Mouse (Mus musculus) forebrain, embryonic 13.5 days (tissue): ENCODE measurements at regions not wholly inside any gene's neighbourhood (a gene's known extent, or its start where the extent isn't known, plus 50 kb on each side); places are given as distances from the start of the nearest gene placed in this dataset.

ENCODE experiments used
- ATAC-seq: fragments of 200-750 bp; cut with Nextera tagmentation; 2 replicates; pipeline ENCODE4 v1.8.0; 2017
- H3K27ac ChIP-seq: fragments of 300-500 bp; sonication (generic); 2 replicates; pipeline ENCODE4 v1.5.1; 2015; ENCODE audit warnings: inconsistent platforms, mild to moderate bottlenecking, moderate library complexity
- H3K27me3 ChIP-seq: fragments of 300-500 bp; sonication (generic); 2 replicates; pipeline ENCODE4 v1.6.1; 2015; ENCODE audit warnings: mild to moderate bottlenecking, inconsistent platforms
- H3K36me3 ChIP-seq: fragments of 300-500 bp; sonication (generic); 2 replicates; pipeline ENCODE4 v1.6.1; 2015; ENCODE audit warnings: mild to moderate bottlenecking, inconsistent platforms; ENCODE audit not compliant: poor library complexity, severe bottlenecking
- H3K4me1 ChIP-seq: fragments of 300-500 bp; sonication (generic); 2 replicates; pipeline ENCODE4 v1.6.1; 2015; ENCODE audit warnings: inconsistent platforms
- H3K4me2 ChIP-seq: fragments of 300-500 bp; sonication (generic); 2 replicates; pipeline ENCODE4 v1.6.1; 2015; ENCODE audit warnings: inconsistent platforms, mild to moderate bottlenecking, moderate library complexity
- H3K4me3 ChIP-seq: fragments of 300-500 bp; sonication (generic); 2 replicates; pipeline ENCODE4 v1.5.1; 2015; ENCODE audit warnings: mild to moderate bottlenecking, inconsistent platforms
- H3K9ac ChIP-seq: fragments of 300-500 bp; sonication (generic); 2 replicates; pipeline ENCODE4 v1.6.1; 2015; ENCODE audit warnings: mild to moderate bottlenecking, inconsistent platforms
- H3K9me3 ChIP-seq: fragments of 300-500 bp; sonication (generic); replicated peaks from 2 replicates; pipeline ENCODE4 v1.6.1; 2016; ENCODE audit warnings: inconsistent platforms
- WGBS: fragments of 180-500 bp; shearing (Covaris S2); methylation state at CpG from one replicate; pipeline ENCODE4 v1.1.7; 2015; 5-methylcytosine and 5-hydroxymethylcytosine counted together

DNA sequence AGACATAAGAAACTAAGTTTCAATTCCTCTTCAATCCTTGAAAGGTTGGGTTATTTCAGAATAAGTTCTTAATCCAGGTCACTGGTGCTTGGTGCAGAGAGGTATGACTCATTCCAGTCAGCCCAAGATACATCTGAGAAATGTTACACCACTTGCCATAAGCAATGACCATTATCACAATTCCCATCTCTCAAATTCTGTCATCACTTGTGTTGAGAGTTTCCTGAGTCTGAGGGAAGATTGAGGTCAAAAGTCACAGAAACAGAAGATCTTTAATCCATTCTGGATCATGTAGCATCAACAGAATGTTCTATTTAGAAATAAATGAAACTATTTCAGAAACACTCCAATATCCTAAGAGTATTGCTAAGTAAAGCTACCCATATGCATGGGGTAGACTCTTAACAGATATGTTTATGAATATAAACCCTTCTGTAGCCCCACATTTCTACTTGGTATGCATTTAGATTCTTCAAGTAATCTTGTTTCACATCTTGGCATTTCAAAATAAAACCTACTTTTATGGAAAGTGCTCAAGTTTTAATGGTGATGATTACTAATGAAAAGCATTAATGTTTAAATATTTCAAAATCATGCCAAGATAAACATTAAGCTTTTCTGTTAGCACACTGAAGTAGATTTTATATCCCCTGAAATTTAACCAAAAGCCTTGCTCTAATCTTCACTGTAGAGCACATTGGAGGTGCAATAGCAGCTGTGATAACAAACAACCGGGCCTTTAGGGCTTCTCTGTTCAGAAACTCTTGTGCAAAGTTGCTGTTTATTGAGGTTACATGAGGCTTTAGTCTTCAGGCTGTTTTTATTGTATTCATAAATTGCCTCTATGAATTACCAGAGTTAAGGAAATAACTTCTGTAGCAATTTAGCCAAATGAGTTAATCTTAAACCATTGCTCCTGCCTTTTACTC lies 701.2 kb upstream of the Impad1 start:
- Histone ChIP-seq H3K4me2 (no peak overlapping the region), H3K36me3 (no peaks in the 10 kb centered on the region), H3K4me3 (no peak overlapping the region), H3K9ac (no peak overlapping the region), H3K4me1 (no peaks in the 10 kb centered on the region), H3K27ac (no peak overlapping the region), H3K27me3 (no peaks in the 10 kb centered on the region), H3K9me3 (no peaks in the 10 kb centered on the region)
- WGBS = 89% methylated on average over 1 of the region's 1 CpGs
- ATAC-seq = no peak

DNA sequence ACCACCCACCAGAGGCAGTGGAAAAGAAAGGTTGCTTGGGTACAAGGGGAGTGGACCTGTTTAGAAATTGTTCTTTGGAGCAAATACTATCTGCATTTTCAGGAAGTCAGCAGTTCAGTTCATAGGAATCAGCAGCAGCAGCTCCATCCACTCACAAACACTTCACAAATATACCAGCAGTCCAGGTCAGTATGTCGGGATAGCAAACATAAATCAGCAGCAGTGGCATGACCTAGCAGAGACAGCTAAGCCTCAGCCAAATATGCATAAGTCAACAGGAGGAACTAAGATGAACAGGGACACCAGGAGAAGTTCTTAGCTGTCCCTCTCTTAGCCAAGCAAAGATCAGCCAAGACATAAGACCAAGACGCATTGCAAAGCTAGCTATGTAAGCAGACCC lies 693.6 kb upstream of the Impad1 start:
- Histone ChIP-seq H3K9me3 (no peaks in the 10 kb centered on the region), H3K4me1 (no peaks in the 10 kb centered on the region), H3K27me3 (no peaks in the 10 kb centered on the region), H3K9ac (no peak overlapping the region), H3K36me3 (no peaks in the 10 kb centered on the region), H3K4me3 (no peak overlapping the region), H3K4me2 (no peak overlapping the region), H3K27ac (no peak overlapping the region)
- WGBS = 91% methylated on average over 2 of the region's 2 CpGs
- ATAC-seq = no peak

DNA sequence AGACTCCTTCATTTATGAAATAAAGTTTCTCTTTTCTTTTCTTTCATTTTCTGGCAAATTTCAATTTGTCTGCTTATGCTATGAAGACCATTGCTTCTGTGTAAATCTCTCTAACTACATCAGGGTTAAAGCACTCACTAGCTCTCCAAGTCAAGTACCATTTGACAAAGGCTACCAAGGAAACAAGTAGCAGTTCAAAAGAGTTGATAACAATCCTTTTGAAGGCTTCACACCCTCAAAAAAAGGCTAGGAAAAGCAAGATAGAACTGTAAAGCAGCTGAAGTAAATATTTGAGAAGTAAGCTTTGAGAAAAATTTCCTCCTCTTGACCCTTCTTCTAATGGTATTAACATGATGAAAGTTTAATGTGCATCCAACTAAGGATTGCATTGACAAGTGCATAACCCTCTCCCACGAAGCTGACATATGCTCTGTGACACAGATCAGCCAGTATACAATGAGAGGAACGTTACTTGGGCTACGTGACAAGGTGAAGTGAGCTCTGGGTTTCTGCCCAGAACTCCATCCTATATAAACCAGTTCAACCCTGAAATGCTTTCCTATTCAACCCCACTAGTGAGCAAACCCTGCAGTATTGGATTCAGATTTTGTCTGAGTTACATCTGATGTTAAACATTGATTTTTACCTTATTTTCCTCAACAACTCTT lies 678.9 kb upstream of the Impad1 start:
- WGBS = 50% methylated on average over 3 of the region's 3 CpGs
- no peaks in the 10 kb centered on the region for H3K36me3 ChIP-seq
- no peaks in the 10 kb centered on the region for H3K27me3 ChIP-seq
- H3K4me3 ChIP-seq = no peak overlapping the region
- no peak overlapping the region for H3K4me2 ChIP-seq
- H3K9ac ChIP-seq = no peak overlapping the region
- ATAC-seq = no peak
- H3K9me3 ChIP-seq = no peaks in the 10 kb centered on the region
- no peak overlapping the region for H3K27ac ChIP-seq
- H3K4me1 ChIP-seq = no peaks in the 10 kb centered on the region

DNA sequence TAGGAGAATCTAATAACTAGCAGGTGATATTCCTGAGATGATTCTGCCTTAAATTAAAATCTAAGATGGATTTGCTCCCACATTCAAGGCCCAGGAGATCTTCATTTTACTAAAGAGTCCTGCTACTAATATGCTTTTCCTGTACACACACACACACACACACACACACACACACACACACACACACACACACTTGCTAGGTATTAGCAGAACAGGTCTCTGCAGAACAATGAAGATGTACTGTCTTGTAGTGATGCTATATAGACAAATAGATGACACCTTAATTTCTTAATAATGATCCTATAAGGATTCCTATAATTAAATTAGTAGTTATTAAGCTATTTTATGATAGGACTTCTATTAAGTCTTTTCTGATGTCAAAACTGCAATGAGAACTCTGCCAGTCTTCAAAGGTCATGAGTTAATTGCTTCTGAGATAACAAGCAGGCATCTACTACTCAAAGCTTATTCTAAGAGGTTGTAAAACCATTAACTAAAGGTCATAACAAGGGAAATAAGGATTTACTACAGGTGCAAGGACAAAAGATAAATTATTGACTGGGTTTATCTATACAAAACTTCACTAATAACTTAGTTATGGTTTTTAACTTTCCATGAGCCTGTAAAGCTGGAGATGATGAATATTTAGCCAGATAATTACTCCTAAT lies 666.0 kb upstream of the Impad1 start:
- Histone ChIP-seq H3K4me3 (no peak overlapping the region), H3K27ac (no peak overlapping the region), H3K4me1 (no peaks in the 10 kb centered on the region), H3K9ac (no peak overlapping the region), H3K9me3 (no peaks in the 10 kb centered on the region), H3K4me2 (no peak overlapping the region), H3K36me3 (no peaks in the 10 kb centered on the region), H3K27me3 (no peaks in the 10 kb centered on the region)
- no peak for ATAC-seq

DNA sequence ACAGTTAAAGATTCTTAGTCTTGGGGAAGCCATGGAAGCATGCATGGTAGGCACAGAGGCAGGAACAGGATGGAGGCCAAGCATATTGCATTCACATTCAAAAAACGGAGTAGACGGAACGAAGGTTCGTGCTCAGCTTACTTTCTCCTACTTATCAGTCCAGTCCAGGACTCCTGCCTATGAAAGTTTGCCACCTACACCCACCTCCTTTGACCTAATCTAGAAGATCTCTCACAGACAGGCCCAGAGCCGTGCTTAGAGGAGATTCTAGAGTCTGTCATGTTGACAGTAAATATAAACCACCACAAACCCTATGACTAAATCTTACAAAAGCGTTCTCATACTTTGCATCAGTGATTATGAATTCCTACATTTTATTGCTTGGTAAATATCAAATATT lies 657.3 kb upstream of the Impad1 start:
- Histone ChIP-seq H3K4me1 (no peaks in the 10 kb centered on the region), H3K27ac (no peak overlapping the region), H3K27me3 (no peaks in the 10 kb centered on the region), H3K4me3 (no peak overlapping the region), H3K4me2 (no peak overlapping the region), H3K9ac (no peak overlapping the region), H3K36me3 (no peaks in the 10 kb centered on the region), H3K9me3 (no peaks in the 10 kb centered on the region)
- 90% methylated on average over 6 of the region's 6 CpGs for WGBS
- no peak for ATAC-seq

DNA sequence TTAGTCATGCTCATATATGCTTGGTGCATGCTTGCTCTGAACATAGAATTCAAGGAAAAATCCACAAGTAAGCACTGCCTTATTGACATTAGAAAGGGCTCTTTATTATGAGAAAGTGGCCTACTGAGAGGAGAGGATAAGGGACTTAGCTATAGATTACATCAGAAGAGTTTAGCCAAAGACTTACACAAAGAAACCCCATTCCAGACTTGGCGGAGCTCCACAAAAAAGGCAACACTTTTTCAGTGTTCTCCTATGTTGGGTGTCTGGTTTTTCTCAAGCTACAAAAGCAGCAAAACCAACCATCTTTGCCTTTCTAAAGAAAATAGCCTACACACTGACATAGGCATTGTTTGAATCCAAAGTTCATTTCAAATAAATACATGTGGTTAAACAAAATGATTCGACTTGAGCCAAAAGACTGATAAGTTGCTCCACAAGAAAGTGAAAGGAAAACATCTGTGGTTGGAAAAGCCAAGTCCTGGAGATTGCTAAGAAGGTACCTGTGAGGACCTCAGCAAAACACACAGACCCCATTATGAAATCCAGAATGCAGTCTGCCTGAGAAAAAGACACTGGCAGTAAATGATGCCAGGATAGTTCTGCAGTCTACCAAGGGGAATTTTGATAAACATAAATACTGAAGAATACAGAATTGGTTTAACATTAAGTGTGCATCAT lies 648.3 kb upstream of the Impad1 start:
- Histone ChIP-seq H3K4me2 (no peak overlapping the region), H3K4me3 (no peak overlapping the region), H3K27ac (no peak overlapping the region), H3K4me1 (no peaks in the 10 kb centered on the region), H3K36me3 (no peaks in the 10 kb centered on the region), H3K9ac (no peak overlapping the region), H3K27me3 (no peaks in the 10 kb centered on the region), H3K9me3 (no peaks in the 10 kb centered on the region)
- WGBS = 58% methylated on average over 2 of the region's 2 CpGs
- no peak for ATAC-seq

DNA sequence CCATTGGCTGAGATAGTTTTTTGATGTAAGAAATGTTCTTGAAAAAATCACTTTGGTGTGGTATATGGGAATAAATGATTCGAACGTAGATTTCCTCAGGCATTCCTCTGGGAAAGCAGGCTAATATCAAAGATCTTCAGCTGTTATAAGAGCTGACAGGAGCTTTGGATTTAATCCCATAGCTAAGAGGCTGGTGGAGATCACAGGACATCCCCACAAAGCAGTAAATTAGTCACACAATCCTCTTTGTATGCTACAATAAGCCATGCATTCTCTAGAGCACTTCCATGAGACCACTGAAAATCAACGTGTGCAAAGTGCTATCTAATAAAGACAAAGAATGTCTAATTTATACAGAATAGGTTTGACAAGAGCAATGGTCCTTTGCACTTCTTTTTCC lies 643.9 kb upstream of the Impad1 start:
- no peak overlapping the region for H3K9ac ChIP-seq
- WGBS = 18% methylated on average over 3 of the region's 3 CpGs
- no peaks in the 10 kb centered on the region for H3K9me3 ChIP-seq
- no peaks in the 10 kb centered on the region for H3K27me3 ChIP-seq
- H3K4me2 ChIP-seq = no peak overlapping the region
- no peak for ATAC-seq
- no peaks in the 10 kb centered on the region for H3K4me1 ChIP-seq
- H3K27ac ChIP-seq = no peak overlapping the region
- H3K36me3 ChIP-seq = no peaks in the 10 kb centered on the region
- no peak overlapping the region for H3K4me3 ChIP-seq
